33 mouse cellular contexts compared by ENCODE assay signal in genomic region chr8:45093599-45093998, GRCm38 (mm10). TPM values are rescaled to one million over a fixed set of nuclear protein-coding genes. Genes with fewer than 3 reads are reported as not detected.
"Had no signal": no experiment of that assay in that cellular context is flagged by ENCODE, and none has a peak within 500 bp of the region (broad histone marks: within the 10 kb centered on the region; RNA-seq: fewer than 3 reads in every experiment).

No protein-coding gene starts in this region.

- H3K9ac ChIP-seq: embryonic facial prominence, embryonic 12.5 days; embryonic facial prominence, embryonic 13.5 days; embryonic facial prominence, embryonic 15.5 days; forebrain, embryonic 12.5 days; forebrain, embryonic 13.5 days; forebrain, embryonic 15.5 days; forebrain, postnatal 0 days had no signal

- ATAC-seq: forebrain, embryonic 13.5 days; forebrain, embryonic 14.5 days; forebrain, embryonic 15.5 days; forebrain, embryonic 16.5 days; forebrain, postnatal 0 days had no signal

- H3K9me3 ChIP-seq: embryonic facial prominence, embryonic 10.5 days; embryonic facial prominence, embryonic 12.5 days; embryonic facial prominence, embryonic 13.5 days; embryonic facial prominence, embryonic 15.5 days; forebrain, embryonic 10.5 days; forebrain, embryonic 12.5 days; forebrain, embryonic 13.5 days; forebrain, embryonic 15.5 days had no signal

- H3K4me1 ChIP-seq: embryonic facial prominence, embryonic 10.5 days; embryonic facial prominence, embryonic 12.5 days; embryonic facial prominence, embryonic 13.5 days; embryonic facial prominence, embryonic 15.5 days; forebrain, embryonic 10.5 days; forebrain, embryonic 12.5 days; forebrain, embryonic 13.5 days; forebrain, embryonic 15.5 days had no signal

- H3K4me2 ChIP-seq: embryonic facial prominence, embryonic 12.5 days; embryonic facial prominence, embryonic 13.5 days; embryonic facial prominence, embryonic 15.5 days; forebrain, embryonic 12.5 days; forebrain, embryonic 13.5 days; forebrain, embryonic 15.5 days had no signal

- H3K4me3 ChIP-seq: embryonic facial prominence, embryonic 10.5 days; embryonic facial prominence, embryonic 12.5 days; embryonic facial prominence, embryonic 13.5 days; embryonic facial prominence, embryonic 15.5 days; erythroblast, embryonic 14.5 days; forebrain, embryonic 10.5 days; forebrain, embryonic 12.5 days; forebrain, embryonic 13.5 days; forebrain, embryonic 15.5 days; gastrocnemius, adult 2 months; heart, adult 2 months had no signal

- DNase-seq: cerebellum, adult 2 months; cerebellum, adult 9-10 months; cerebellum, adult 9-11 months; cerebellum, postnatal 10 days; cerebellum, postnatal 14 days; cerebellum, postnatal 25 days; cerebellum, postnatal 36 days; embryo, embryonic 11 days; forebrain, postnatal 0 days; gastrocnemius, adult 2 months; gastrocnemius, postnatal 10 days; gastrocnemius, postnatal 14 days; gastrocnemius, postnatal 25 days; gastrocnemius, postnatal 36 days; heart, adult 11 months; heart, adult 18-20 months; heart, adult 2 months had no signal

- H3K27ac ChIP-seq: embryonic facial prominence, embryonic 10.5 days; embryonic facial prominence, embryonic 12.5 days; embryonic facial prominence, embryonic 13.5 days; embryonic facial prominence, embryonic 15.5 days; forebrain, embryonic 10.5 days; forebrain, embryonic 12.5 days; forebrain, embryonic 13.5 days; forebrain, embryonic 15.5 days; gastrocnemius, adult 2 months; heart, adult 2 months had no signal

- H3K27me3 ChIP-seq: embryonic facial prominence, embryonic 12.5 days; embryonic facial prominence, embryonic 13.5 days; embryonic facial prominence, embryonic 15.5 days; forebrain, embryonic 12.5 days; forebrain, embryonic 13.5 days; forebrain, embryonic 15.5 days had no signal

- H3K36me3 ChIP-seq: embryonic facial prominence, embryonic 10.5 days; embryonic facial prominence, embryonic 12.5 days; embryonic facial prominence, embryonic 13.5 days; embryonic facial prominence, embryonic 15.5 days; forebrain, embryonic 10.5 days; forebrain, embryonic 12.5 days; forebrain, embryonic 15.5 days had no signal

RNA-seq across cellular contexts. Expression of gene Mtnr1a, which starts 24.7 kb away (rescaled TPM):
- polyA plus RNA-seq: cortical plate, adult 2 months; embryonic facial prominence, embryonic 11.5 days; embryonic facial prominence, embryonic 13.5 days; embryonic facial prominence, embryonic 14.5 days; embryonic facial prominence, embryonic 15.5 days; erythroblast, embryonic 14.5 days; forebrain, embryonic 15.5 days; frontal cortex, adult 2 months; gonadal fat pad, adult 2 months; heart, adult 2 months had no signal
